Mouse (Mus musculus) liver, embryonic 14.5 days (tissue): ENCODE data around the gene Dlg2. TPM values are rescaled to one million over a fixed set of nuclear protein-coding genes. Genes with fewer than 3 reads are reported as not detected.

Source experiments
- ATAC-seq: fragments of 200-750 bp; cut with Nextera tagmentation; 2 replicates; pipeline ENCODE4 v1.8.0; 2017; ENCODE audit warnings: moderate number of reproducible peaks, mild to moderate bottlenecking, moderate library complexity; ENCODE audit not compliant: insufficient read depth
- DNase-seq, 3 experiments: peaks; one replicate each; pipeline ENCODE4 v3.0.0-alpha.2; 2012 to 2013; ENCODE audit warnings: low read depth in 3 of 3, low spot score in 3 of 3
- H3K27ac ChIP-seq: fragments of 300-500 bp; sonication (generic); 2 replicates; pipeline ENCODE4 v1.5.1; 2014; ENCODE audit warnings: moderate library complexity, mild to moderate bottlenecking, control low read depth, inconsistent platforms
- H3K27me3 ChIP-seq: fragments of 300-500 bp; sonication (generic); 2 replicates; pipeline ENCODE4 v1.6.1; 2014; ENCODE audit warnings: mild to moderate bottlenecking, low read length, moderate library complexity; ENCODE audit not compliant: control insufficient read depth, insufficient read depth
- H3K36me3 ChIP-seq: fragments of 300-500 bp; sonication (generic); replicated peaks from 2 replicates; pipeline ENCODE4 v1.6.1; 2014; ENCODE audit warnings: low read depth; ENCODE audit not compliant: control insufficient read depth, insufficient read depth
- H3K4me1 ChIP-seq, 2 experiments: fragments of 200-500 bp in 1 of 2; fragments of 300-500 bp in 1 of 2; sonication (generic) in 1 of 2; replicated peaks; 2 replicates each; pipeline ENCODE4 v1.6.1; 2012 to 2014; ENCODE audit warnings: antibody characterized with exemption in 1 of 2, inconsistent platforms in 1 of 2, low read length in 1 of 2; ENCODE audit not compliant: control insufficient read depth in 2 of 2, insufficient read depth in 2 of 2
- H3K4me2 ChIP-seq: fragments of 300-500 bp; sonication (generic); 2 replicates; pipeline ENCODE4 v1.6.1; 2014; ENCODE audit warnings: low read depth, mild to moderate bottlenecking, control low read depth, moderate library complexity
- H3K4me3 ChIP-seq, 2 experiments: fragments of 200-500 bp in 1 of 2; fragments of 300-500 bp in 1 of 2; sonication (generic) in 1 of 2; 2 replicates each; pipeline ENCODE4 v1.5.1; 2012 to 2014; ENCODE audit warnings: low read depth in 2 of 2, low read length in 2 of 2, mild to moderate bottlenecking in 2 of 2, control low read depth in 1 of 2, inconsistent platforms in 1 of 2, moderate library complexity in 1 of 2; ENCODE audit not compliant: insufficient read depth in 1 of 2
- H3K9ac ChIP-seq: fragments of 300-500 bp; sonication (generic); replicated peaks from 2 replicates; pipeline ENCODE4 v1.6.1; 2014; ENCODE audit warnings: mild to moderate bottlenecking, control low read depth, moderate library complexity
- H3K9me3 ChIP-seq: fragments of 300-500 bp; sonication (generic); 2 replicates; pipeline ENCODE4 v1.6.1; 2016; ENCODE audit warnings: low read length, mixed read lengths; ENCODE audit not compliant: control insufficient read depth
- CTCF ChIP-seq: IDR thresholded peaks from 2 replicates; pipeline ENCODE4 v1.5.1; 2016; ENCODE audit warnings: antibody characterized with exemption, low read depth, control low read depth
- EP300 ChIP-seq: IDR thresholded peaks from 2 replicates; pipeline ENCODE4 v1.6.1; 2016; ENCODE audit warnings: antibody characterized with exemption, low read depth
- WGBS: fragments of 180-500 bp; shearing (Covaris S2); extraction: QIAGEN DNeasy Blood & Tissue Kit; methylation state at CpG from one replicate; pipeline ENCODE4 v1.1.7; 2014; ENCODE audit not compliant: insufficient replicate concordance; 5-methylcytosine and 5-hydroxymethylcytosine counted together
- polyA plus RNA-seq, 2 experiments: library from polyadenylated mRNA; depleted of rRNA in 1 of 2; stranded (reverse) in 1 of 2; unstranded in 1 of 2; fragments of >200 nt; fragmentation: Nextera tagmentation in 1 of 2; extraction: Ambion mirVana in 1 of 2; gene quantifications; 2 replicates each; pipeline versions ENCODE4 v1.2.1 to v1.2.3; 2012 to 2014

Dlg2 gene
- polyA plus RNA-seq, 2 experiments = 0.33 to 0.44 TPM

GRCm38 (mm10) chr7:92234476-92235202 is 1758.2 kb downstream of the Dlg2 start:
- DNase-seq = no peak
- 59% methylated on average over 11 of the region's 11 CpGs for WGBS
- no peak for TF ChIP-seq EP300
- Histone ChIP-seq H3K9me3 (no peaks in the 10 kb centered on the region), H3K9ac (no peak overlapping the region), H3K27ac (no peak overlapping the region), H3K4me1 (no peaks in the 10 kb centered on the region), H3K4me2 (no peak overlapping the region), H3K27me3 (no peaks in the 10 kb centered on the region), H3K4me3 (no peak overlapping the region), H3K36me3 (no peaks in the 10 kb centered on the region)
- ATAC-seq = no peak

GRCm38 (mm10) chr7:92235541-92236031 is 1759.1 kb downstream of the Dlg2 start:
- no peaks in the 10 kb centered on the region for H3K27me3 ChIP-seq
- no peaks in the 10 kb centered on the region for H3K9me3 ChIP-seq
- H3K4me1 ChIP-seq = no peaks in the 10 kb centered on the region
- TF ChIP-seq CTCF = no peak
- TF ChIP-seq EP300 = no peak
- no peak overlapping the region for H3K4me2 ChIP-seq
- no peak overlapping the region for H3K4me3 ChIP-seq
- ATAC-seq = no peak
- H3K27ac ChIP-seq = no peak overlapping the region
- no peak for DNase-seq
- H3K9ac ChIP-seq = no peak overlapping the region
- 80% methylated on average over 12 of the region's 12 CpGs for WGBS
- no peaks in the 10 kb centered on the region for H3K36me3 ChIP-seq

DNA sequence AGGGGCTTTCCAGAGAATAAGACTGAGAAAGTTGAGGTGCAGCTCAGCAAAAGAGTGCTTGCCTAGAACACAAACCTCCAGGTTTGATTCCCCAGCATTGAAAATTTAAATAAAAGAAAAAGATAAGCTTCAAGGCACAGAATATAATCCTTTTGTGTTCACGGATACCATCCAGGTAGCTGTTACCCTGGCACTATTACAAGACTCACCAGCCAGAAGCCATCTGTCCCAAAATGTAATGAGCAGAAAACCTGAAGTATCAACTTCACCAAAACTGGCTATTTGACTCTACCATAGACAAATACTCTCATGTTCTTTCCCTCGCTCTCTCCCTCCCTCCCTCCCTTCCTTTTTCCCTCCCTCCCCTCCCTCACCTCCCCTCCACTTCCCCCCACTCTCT is 1764.4 kb downstream of the Dlg2 start:
- no peak overlapping the region for H3K9ac ChIP-seq
- TF ChIP-seq EP300 (no peak), CTCF (no peak)
- H3K4me2 ChIP-seq = no peak overlapping the region
- no peak overlapping the region for H3K4me3 ChIP-seq
- 66% methylated on average over 2 of the region's 2 CpGs for WGBS
- H3K9me3 ChIP-seq = no peaks in the 10 kb centered on the region
- H3K27me3 ChIP-seq = no peaks in the 10 kb centered on the region
- H3K36me3 ChIP-seq = no peaks in the 10 kb centered on the region
- H3K27ac ChIP-seq = no peak overlapping the region
- ATAC-seq (no peak), DNase-seq (no peak)
- no peaks in the 10 kb centered on the region for H3K4me1 ChIP-seq

GRCm38 (mm10) chr7:92247594-92247993 is 1771.1 kb downstream of the Dlg2 start:
- DNase-seq = no peak
- H3K36me3 ChIP-seq = no peaks in the 10 kb centered on the region
- H3K9ac ChIP-seq = no peak overlapping the region
- H3K27me3 ChIP-seq = no peaks in the 10 kb centered on the region
- no peaks in the 10 kb centered on the region for H3K9me3 ChIP-seq
- no peak for TF ChIP-seq CTCF
- no peak for TF ChIP-seq EP300
- H3K4me2 ChIP-seq = no peak overlapping the region
- no peak for ATAC-seq
- 74% methylated on average over 3 of the region's 3 CpGs for WGBS
- no peak overlapping the region for H3K4me3 ChIP-seq
- H3K27ac ChIP-seq = no peak overlapping the region
- no peaks in the 10 kb centered on the region for H3K4me1 ChIP-seq

- DNase-seq = no peak
Measured at GRCm38 (mm10) chr7:92248619-92249018, 1772.1 kb downstream of the Dlg2 start.

More at GRCm38 (mm10) chr7:92248619-92249018, 1772.1 kb downstream of the Dlg2 start:
- TF ChIP-seq EP300 (no peak), CTCF (no peak)
- H3K4me1 ChIP-seq = no peaks in the 10 kb centered on the region
- no peak for ATAC-seq
- H3K27ac ChIP-seq = no peak overlapping the region
- no peak overlapping the region for H3K9ac ChIP-seq
- H3K27me3 ChIP-seq = no peaks in the 10 kb centered on the region
- H3K36me3 ChIP-seq = no peaks in the 10 kb centered on the region
- H3K9me3 ChIP-seq = no peaks in the 10 kb centered on the region
- 64% methylated on average over 5 of the region's 5 CpGs for WGBS
- H3K4me2 ChIP-seq = no peak overlapping the region
- no peak overlapping the region for H3K4me3 ChIP-seq
